Mouse (Mus musculus): ENCODE results near the gene Ccser1. TPM values are rescaled to one million over a fixed set of nuclear protein-coding genes. Genes with fewer than 3 reads are reported as not detected.

Gene Ccser1
- polyA plus RNA-seq, 1 experiment: 9.3 TPM

- no peak for DNase-seq (ENCODE audit: extremely low spot score in 1 of 2, low spot score in 1 of 2)
These were observed 247.4 kb downstream of the Ccser1 start for GRCm38 (mm10) chr6:61427490-61427889.

GRCm38 (mm10) chr6:61430881-61431725 is 251.0 kb downstream of the Ccser1 start:
- no peak for DNase-seq (ENCODE audit: extremely low spot score in 1 of 2, low spot score in 1 of 2)

GRCm38 (mm10) chr6:61431726-61431984 is 251.5 kb downstream of the Ccser1 start:
- no peak for DNase-seq (ENCODE audit: extremely low spot score in 1 of 2, low spot score in 1 of 2)

GRCm38 (mm10) chr6:61432167-61432566 is 252.0 kb downstream of the Ccser1 start:
- DNase-seq (ENCODE audit: extremely low spot score in 1 of 2, low spot score in 1 of 2): no peak

- DNase-seq (ENCODE audit: extremely low spot score in 1 of 2, low spot score in 1 of 2): no peak
These were observed 252.6 kb downstream of the Ccser1 start for GRCm38 (mm10) chr6:61432703-61433102.

GRCm38 (mm10) chr6:61438165-61438564 is 258.0 kb downstream of the Ccser1 start:
- DNase-seq (ENCODE audit: extremely low spot score in 1 of 2, low spot score in 1 of 2): no peak

- no peak for DNase-seq (ENCODE audit: extremely low spot score in 1 of 2, low spot score in 1 of 2)
These were observed 291.4 kb downstream of the Ccser1 start for GRCm38 (mm10) chr6:61471371-61472152.

GRCm38 (mm10) chr6:61485336-61485735 is 305.2 kb downstream of the Ccser1 start:
- peak in 1 of 2 experiments; percentile 8 for DNase-seq (ENCODE audit: extremely low spot score in 1 of 2, low spot score in 1 of 2)

- no peak for DNase-seq (ENCODE audit: extremely low spot score in 1 of 2, low spot score in 1 of 2)
These were observed 312.1 kb downstream of the Ccser1 start for GRCm38 (mm10) chr6:61491979-61492821.

GRCm38 (mm10) chr6:61493386-61493785 is 313.3 kb downstream of the Ccser1 start:
- no peak for DNase-seq (ENCODE audit: extremely low spot score in 1 of 2, low spot score in 1 of 2)

- no peak for DNase-seq (ENCODE audit: extremely low spot score in 1 of 2, low spot score in 1 of 2)
These were observed 335.2 kb downstream of the Ccser1 start for GRCm38 (mm10) chr6:61515310-61515709.

GRCm38 (mm10) chr6:61521587-61521986 is 341.5 kb downstream of the Ccser1 start:
- no peak for DNase-seq (ENCODE audit: extremely low spot score in 1 of 2, low spot score in 1 of 2)

GRCm38 (mm10) chr6:61522108-61522507 is 342.0 kb downstream of the Ccser1 start:
- no peak for DNase-seq (ENCODE audit: extremely low spot score in 1 of 2, low spot score in 1 of 2)

- no peak for DNase-seq (ENCODE audit: extremely low spot score in 1 of 2, low spot score in 1 of 2)
These were observed 343.8 kb downstream of the Ccser1 start for GRCm38 (mm10) chr6:61523748-61524493.

- peak in 1 of 2 experiments; percentile 34 for DNase-seq (ENCODE audit: extremely low spot score in 1 of 2, low spot score in 1 of 2)
These were observed 360.6 kb downstream of the Ccser1 start for GRCm38 (mm10) chr6:61540732-61541131.

GRCm38 (mm10) chr6:61543459-61544044 is 363.4 kb downstream of the Ccser1 start:
- DNase-seq (ENCODE audit: extremely low spot score in 1 of 2, low spot score in 1 of 2): no peak

GRCm38 (mm10) chr6:61567551-61567950 is 387.4 kb downstream of the Ccser1 start:
- no peak for DNase-seq (ENCODE audit: extremely low spot score in 1 of 2, low spot score in 1 of 2)

- peak in 1 of 2 experiments; percentile 9 for DNase-seq (ENCODE audit: extremely low spot score in 1 of 2, low spot score in 1 of 2)
These were observed 387.8 kb downstream of the Ccser1 start for GRCm38 (mm10) chr6:61567967-61568366.

GRCm38 (mm10) chr6:61581696-61582095 is 401.6 kb downstream of the Ccser1 start:
- DNase-seq (ENCODE audit: extremely low spot score in 1 of 2, low spot score in 1 of 2): no peak

- DNase-seq (ENCODE audit: extremely low spot score in 1 of 2, low spot score in 1 of 2): no peak
These were observed 408.9 kb downstream of the Ccser1 start for GRCm38 (mm10) chr6:61588999-61589398.
